In genomic region chr6:16870067-16870466, GRCm38 (mm10) we compare ENCODE assay signal across 18 mouse cellular contexts. TPM values are rescaled to one million over a fixed set of nuclear protein-coding genes. Genes with fewer than 3 reads are reported as not detected.
"Had no signal": no experiment of that assay in that cellular context is flagged by ENCODE, and none has a peak within 500 bp of the region (broad histone marks: within the 10 kb centered on the region; RNA-seq: fewer than 3 reads in every experiment).

No protein-coding gene starts in this region.

- DNase-seq: lung, adult 18-20 months; lung, embryonic 14.5 days; lung, postnatal 10 days; lung, postnatal 4 days; retina, postnatal 1 day; right cerebral cortex, adult 18-20 months; right cerebral cortex, postnatal 25 days; right cerebral cortex, postnatal 4 days; spleen, adult 18-20 months; thymus, adult 18-20 months; thymus, postnatal 14 days; thymus, postnatal 36 days had no signal

- ATAC-seq: midbrain, embryonic 13.5 days; midbrain, embryonic 15.5 days had no signal

- H3K4me3 ChIP-seq: megakaryocyte, embryonic 14.5 days; midbrain, embryonic 13.5 days; midbrain, embryonic 15.5 days; myocyte; neural tube, embryonic 13.5 days; neural tube, embryonic 15.5 days had no signal

- H3K27ac ChIP-seq: midbrain, embryonic 13.5 days; midbrain, embryonic 15.5 days; neural tube, embryonic 13.5 days; neural tube, embryonic 15.5 days had no signal

RNA-seq across cellular contexts. Expression of gene Tfec, which starts 28.2 kb away (rescaled TPM):
- polyA plus RNA-seq: myocyte had no signal
